Mouse (Mus musculus): ENCODE data around the gene Snx10.

GRCm38 (mm10) chr6:51507556-51507955 lies 16.1 kb upstream of the Snx10 start:
- no peak for TF ChIP-seq POLR2A (IDR thresholded peaks at IDR 0.05; ENCODE audit: low read depth, low read length)
- TF ChIP-seq CTCF (IDR thresholded peaks at IDR 0.05; ENCODE audit: extremely low read depth, insufficient read depth, insufficient read length, insufficient replicate concordance), result no peak
